Mouse (Mus musculus): ENCODE data around the gene Morn1. TPM values are rescaled to one million over a fixed set of nuclear protein-coding genes. Genes with fewer than 3 reads are reported as not detected.

Gene Morn1
- 2.4 and 2.6 TPM in 2 replicates for polyA plus RNA-seq (2012; rRNA removed)

DNA sequence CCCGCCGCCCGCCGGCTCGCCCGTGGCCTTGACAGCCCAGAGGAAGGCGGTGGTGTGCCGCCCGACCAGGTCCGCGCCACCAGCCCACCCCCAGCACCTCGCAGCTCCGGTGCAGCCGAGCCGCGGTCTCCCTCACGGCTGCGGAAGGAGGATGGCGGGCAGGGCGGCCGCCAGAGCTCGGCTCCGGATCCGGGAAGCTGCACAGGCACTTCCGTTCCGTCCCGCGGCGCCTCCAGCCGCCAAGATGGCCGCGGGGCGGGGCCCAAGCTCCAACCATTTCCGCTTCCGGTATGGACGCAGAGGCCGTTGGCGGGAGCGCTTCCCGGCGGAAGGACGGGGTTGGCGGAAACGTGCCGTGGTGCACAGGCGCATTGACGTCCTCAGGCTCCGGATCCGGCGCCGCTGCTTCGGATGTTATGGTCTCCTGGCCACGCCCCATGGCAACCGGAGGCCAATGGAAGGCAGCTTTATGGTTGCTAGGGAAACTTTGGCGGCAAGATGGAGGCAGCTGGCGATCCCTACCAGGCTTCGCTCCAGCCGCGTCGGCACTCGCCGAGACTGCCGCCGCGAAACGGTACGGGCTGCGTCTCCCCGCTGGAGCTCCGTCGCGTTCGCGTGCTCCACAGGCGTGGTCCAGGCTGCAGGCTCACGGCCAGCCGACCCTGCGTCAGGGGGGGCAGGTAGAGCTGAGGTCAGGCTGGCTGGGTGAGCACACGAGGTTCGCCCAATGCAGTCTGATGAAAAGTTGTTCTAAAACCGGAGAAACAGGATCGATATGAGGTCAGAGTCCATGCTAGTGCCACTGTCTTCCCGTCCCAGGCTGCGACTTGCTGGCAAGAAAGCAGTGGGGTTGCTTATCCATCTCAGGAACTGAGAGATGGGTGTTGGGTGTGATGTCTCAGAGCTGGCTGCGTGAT lies at the start of gene Morn1, which contains the start of gene Rer1:
Morn1 (plus strand) TSS at position 470 of the 917 bp plus-strand sequence.
Rer1 (minus strand) TSS at position 275 of the 917 bp plus-strand sequence.

GRCm38 (mm10) chr4:155056724-155057123 lies 29.7 kb upstream of the Morn1 start, which contains the start of gene Plch2:
Plch2 (minus strand) TSS chr4:155056784.

GRCm38 (mm10) chr4:155066834-155067522 lies 19.4 kb upstream of the Morn1 start, which contains the start of gene Pex10:
Pex10 (plus strand) TSS chr4:155067016.

Other genes starting within 250 kb of the Morn1 start
- not detected in 2 replicates for gene Ttc34, start 249.1 kb upstream of the Morn1 start, polyA plus RNA-seq (2012; rRNA removed)
- 0.90 and 1.1 TPM in 2 replicates for gene Mmel1, start 217.0 kb upstream of the Morn1 start, polyA plus RNA-seq (2012; rRNA removed)
- gene Fam213b, start 187.4 kb upstream of the Morn1 start, polyA plus RNA-seq (2012; rRNA removed) = 5.9 and 6.3 TPM in 2 replicates
- gene Tnfrsf14, start 158.0 kb upstream of the Morn1 start, polyA plus RNA-seq (2012; rRNA removed) = 67.9 and 70.6 TPM in 2 replicates
- gene Hes5, start 125.7 kb upstream of the Morn1 start, polyA plus RNA-seq (2012; rRNA removed) = 0.08 and 0.31 TPM in 2 replicates
- 22.7 and 25.5 TPM in 2 replicates for gene Pank4, start 122.5 kb upstream of the Morn1 start, polyA plus RNA-seq (2012; rRNA removed)
- 0.06 and 0.07 TPM in 2 replicates for gene Plch2, start 29.8 kb upstream of the Morn1 start, polyA plus RNA-seq (2012; rRNA removed)
- gene Pex10, start 19.6 kb upstream of the Morn1 start, polyA plus RNA-seq (2012; rRNA removed) = 8.0 and 8.6 TPM in 2 replicates
- gene Rer1, start 195 bp upstream of the Morn1 start, polyA plus RNA-seq (2012; rRNA removed) = 66.9 and 67.5 TPM in 2 replicates
- gene Ski, start 136.0 kb downstream of the Morn1 start, polyA plus RNA-seq (2012; rRNA removed) = 5.6 and 7.3 TPM in 2 replicates
- gene Faap20, start 163.2 kb downstream of the Morn1 start, polyA plus RNA-seq (2012; rRNA removed) = 16.1 and 16.8 TPM in 2 replicates

Measured in liver, embryonic 18 days (tissue).